In the genomic region with DNA sequence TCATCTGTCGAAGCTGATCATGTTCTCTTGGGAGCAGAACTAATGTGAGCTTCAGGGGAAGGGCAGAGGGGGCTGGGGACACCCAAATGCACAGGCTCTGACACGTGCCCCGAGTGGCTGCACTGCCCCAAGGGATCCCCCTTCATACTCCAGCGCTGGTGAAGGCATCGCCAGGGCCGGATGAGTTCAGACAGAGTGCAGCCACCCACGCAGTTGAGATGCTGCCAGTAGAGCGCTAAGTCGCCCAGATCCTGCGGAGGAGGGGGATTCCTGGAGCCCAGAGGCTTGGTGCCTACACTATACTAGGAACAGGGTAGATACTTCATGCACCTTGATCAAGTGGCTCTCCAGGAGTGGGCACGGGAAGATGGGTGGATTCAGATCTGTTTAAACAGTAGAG, we compare ENCODE assay signal across 8 mouse cellular contexts.
DNase-seq lines count a peak whose midpoint lies in the region; ATAC-seq lines count a peak whose summit lies in the region.

No protein-coding gene starts in this region.

- no peak for ATAC-seq in megakaryocyte-erythroid progenitor cell, adult 5-6 weeks (replicated peaks; ENCODE audit: low FRiP score, low TSS enrichment, poor library complexity, severe bottlenecking)

- peak; percentile 24 for DNase-seq in gastrocnemius, postnatal 10 days
- DNase-seq in gastrocnemius, postnatal 36 days: no peak
- peak; percentile 18 for DNase-seq in ovary, postnatal 36 days (ENCODE audit: low spot score)
- no peak for DNase-seq in ovary, adult 18-20 months (ENCODE audit: low spot score)
- DNase-seq in kidney, postnatal 4 days: peak; percentile 45 to 68
- peak; percentile 39 to 56 for DNase-seq in right cerebral cortex, postnatal 36 days (ENCODE audit: low spot score in 2 of 2)
- no peak for DNase-seq in thymus, postnatal 4 days

- intact Hi-C loops in gastrocnemius, postnatal 36 days (cut with DNase I): no loop called here

Comparison
In these comparisons a context has a peak if more than half of its experiments do, and no peak if none do; other contexts are left out.
1. DNase-seq: peak in gastrocnemius, postnatal 10 days (single experiment), ovary, postnatal 36 days (single experiment), kidney, postnatal 4 days (2 of 2) and right cerebral cortex, postnatal 36 days (2 of 2); none in gastrocnemius, postnatal 36 days (0 of 2), ovary, adult 18-20 months (single experiment) and thymus, postnatal 4 days (single experiment).